8 mouse cellular contexts compared by ENCODE assay signal in genomic region chr14:27115275-27115660, GRCm38 (mm10). TPM values are rescaled to one million over a fixed set of nuclear protein-coding genes. Genes with fewer than 3 reads are reported as not detected.
DNase-seq lines count a peak whose midpoint lies in the region; ATAC-seq and TF ChIP-seq lines count a peak whose summit lies in the region.

No protein-coding gene starts in this region.

- no peak overlapping the region for H3K9ac ChIP-seq in forebrain, embryonic 16.5 days (replicated peaks; ENCODE audit: low read depth, low read length)
- 0 out of 2 replicates have a peak overlapping the region, but pooled peaks have one; percentile 60 for H3K9ac ChIP-seq in intestine, postnatal 0 days (ENCODE audit: low read depth, low read length)

- H3K27ac ChIP-seq in gastrocnemius, adult 2 months: peak overlapping the region; percentile 85
- H3K27ac ChIP-seq in forebrain, embryonic 16.5 days (ENCODE audit: low read length): no peak overlapping the region
- no peak overlapping the region for H3K27ac ChIP-seq in intestine, postnatal 0 days (ENCODE audit: low read depth, low read length)

- peak overlapping the region; percentile 88 for H3K4me2 ChIP-seq in forebrain, embryonic 16.5 days (ENCODE audit: low read length)
- peak overlapping the region; percentile 96 for H3K4me2 ChIP-seq in intestine, postnatal 0 days (replicated peaks; ENCODE audit: low read depth)

- ATAC-seq in forebrain, embryonic 16.5 days: no peak; the same call in 1 of the 2 replicates
- no peak for ATAC-seq in intestine, postnatal 0 days
- ATAC-seq in granulocyte monocyte progenitor cell, adult 5-6 weeks (replicated peaks; ENCODE audit: poor library complexity, severe bottlenecking): no peak

- peak overlapping the region; percentile 86 for H3K4me3 ChIP-seq in gastrocnemius, adult 2 months
- peak overlapping the region; percentile 53 for H3K4me3 ChIP-seq in forebrain, embryonic 16.5 days (replicated peaks; ENCODE audit: low read length)
- peak overlapping the region; percentile 71 for H3K4me3 ChIP-seq in intestine, postnatal 0 days (ENCODE audit: low read depth, low read length)

- H3K36me3 ChIP-seq in forebrain, embryonic 16.5 days (ENCODE audit: control insufficient read depth, insufficient read depth): no peaks in the 10 kb centered on the region
- H3K36me3 ChIP-seq in intestine, postnatal 0 days (ENCODE audit: control insufficient read depth, insufficient read depth): no peaks in the 10 kb centered on the region

- H3K27me3 ChIP-seq in forebrain, embryonic 16.5 days (replicated peaks; ENCODE audit: control insufficient read depth, insufficient read depth, low read length): peaks cover 11% of the 10 kb centered on the region
- no peaks in the 10 kb centered on the region for H3K27me3 ChIP-seq in intestine, postnatal 0 days (replicated peaks; ENCODE audit: control insufficient read depth, insufficient read depth, low read length)

- H3K9me3 ChIP-seq in forebrain, embryonic 16.5 days (ENCODE audit: control insufficient read depth, low read length): no peaks in the 10 kb centered on the region
- no peaks in the 10 kb centered on the region for H3K9me3 ChIP-seq in intestine, postnatal 0 days (ENCODE audit: control insufficient read depth)

- DNase-seq in gastrocnemius, adult 2 months: no peak
- no peak for DNase-seq in gastrocnemius, postnatal 4 days (ENCODE audit: low spot score in 2 of 2)
- peak; percentile 10 for DNase-seq in lung, postnatal 14 days
- DNase-seq in yolk sac, embryonic 10.5 days (ENCODE audit: low spot score): no peak
- DNase-seq in cerebellum, postnatal 14 days: no peak

- intact Hi-C loops in gastrocnemius, adult 2 months (cut with DNase I): loop anchor here (10.0 kb wide), 1 partner anchor 300 kb away; no protein-coding TSS in a partner anchor

- TF ChIP-seq CTCF in gastrocnemius, adult 2 months (IDR thresholded peaks at IDR 0.05): no peak
- no peak for TF ChIP-seq CTCF in intestine, postnatal 0 days (IDR thresholded peaks at IDR 0.05; ENCODE audit: low read depth)

- 17% methylated on average over 11 of the region's 11 CpGs for WGBS in forebrain, embryonic 16.5 days
- WGBS in intestine, postnatal 0 days: 13% methylated on average over 11 of the region's 11 CpGs

- H3K4me1 ChIP-seq in forebrain, embryonic 16.5 days (replicated peaks; ENCODE audit: control insufficient read depth, insufficient read depth, low read length): peaks cover 13% of the 10 kb centered on the region
- peaks cover 5% of the 10 kb centered on the region; the same call in 1 of the 2 replicates for H3K4me1 ChIP-seq in intestine, postnatal 0 days (replicated peaks; ENCODE audit: control insufficient read depth, insufficient read depth, low read length)

RNA-seq across cellular contexts. Expression of gene Arhgef3, which starts 0.6 kb away (rescaled TPM):
- total RNA-seq in gastrocnemius, adult 2 months (2021): 10 to 100 TPM in 1 of 2 experiments, 1 to 10 TPM in 1; 8.5 to 20.0 TPM
- 10 to 100 TPM; 24.8 to 25.1 TPM for total RNA-seq in gastrocnemius, postnatal 4 days (2021)
- 5.1 and 5.4 TPM in 2 replicates for polyA plus RNA-seq in forebrain, embryonic 16.5 days (2015; fragmentation: Nextera tagmentation; extraction: Ambion mirVana)
- polyA plus RNA-seq in intestine, postnatal 0 days (2015; fragmentation: Nextera tagmentation; extraction: Ambion mirVana): 10.0 and 12.2 TPM in 2 replicates
- 14.5 and 14.7 TPM in 2 replicates for total RNA-seq in granulocyte monocyte progenitor cell, adult 5-6 weeks (2014; fragmentation: Nextera tagmentation)
- 13.8 and 20.3 TPM in 2 replicates for total RNA-seq in granulocyte monocyte progenitor cell, adult 5-6 weeks (2017)
